Mouse (Mus musculus) midbrain, embryonic 14.5 days (tissue): ENCODE measurements at regions not wholly inside any gene's neighbourhood (a gene's known extent, or its start where the extent isn't known, plus 50 kb on each side); places are given as distances from the start of the nearest gene placed in this dataset.

Source experiments
- ATAC-seq: fragments of 200-750 bp; cut with Nextera tagmentation; 2 replicates; pipeline ENCODE4 v1.8.0; 2017; ENCODE audit warnings: moderate number of reproducible peaks, moderate library complexity; ENCODE audit not compliant: low FRiP score, low TSS enrichment
- DNase-seq: peaks from one replicate; pipeline ENCODE4 v3.0.0-alpha.2; 2015
- H3K27ac ChIP-seq: fragments of 300-500 bp; sonication (generic); replicated peaks from 2 replicates; pipeline ENCODE4 v1.5.1; 2014; ENCODE audit warnings: mild to moderate bottlenecking, low read depth, low read length, moderate library complexity
- H3K27me3 ChIP-seq: fragments of 300-500 bp; sonication (generic); 2 replicates; pipeline ENCODE4 v1.6.1; 2014; ENCODE audit warnings: low read length, control low read depth, mixed read lengths; ENCODE audit not compliant: control insufficient read depth, insufficient read depth
- H3K36me3 ChIP-seq: fragments of 300-500 bp; sonication (generic); 2 replicates; pipeline ENCODE4 v1.6.1; 2014; ENCODE audit warnings: low read length, control low read depth; ENCODE audit not compliant: control insufficient read depth, insufficient read depth
- H3K4me1 ChIP-seq: fragments of 300-500 bp; sonication (generic); 2 replicates; pipeline ENCODE4 v1.6.1; 2014; ENCODE audit warnings: mild to moderate bottlenecking, antibody characterized with exemption, low read length, control low read depth; ENCODE audit not compliant: control insufficient read depth, insufficient read depth
- H3K4me2 ChIP-seq: fragments of 300-500 bp; sonication (generic); 2 replicates; pipeline ENCODE4 v1.6.1; 2014; ENCODE audit warnings: mild to moderate bottlenecking, low read length, moderate library complexity
- H3K4me3 ChIP-seq: fragments of 300-500 bp; sonication (generic); replicated peaks from 2 replicates; pipeline ENCODE4 v1.5.1; 2014; ENCODE audit warnings: low read depth, low read length
- H3K9ac ChIP-seq: fragments of 300-500 bp; sonication (generic); replicated peaks from 2 replicates; pipeline ENCODE4 v1.6.1; 2014; ENCODE audit warnings: mild to moderate bottlenecking, low read length, moderate library complexity
- H3K9me3 ChIP-seq: fragments of 300-500 bp; sonication (generic); 2 replicates; pipeline ENCODE4 v1.6.1; 2016; ENCODE audit warnings: low read length, control low read depth, mixed read lengths; ENCODE audit not compliant: control insufficient read depth
- WGBS: fragments of 180-500 bp; shearing (Covaris S2); extraction: QIAGEN DNeasy Blood & Tissue Kit; methylation state at CpG from one replicate; pipeline ENCODE4 v1.1.7; 2014; 5-methylcytosine and 5-hydroxymethylcytosine counted together

GRCm38 (mm10) chr10:117543995-117544679 lies 85.2 kb upstream of the Cpm start:
- Histone ChIP-seq H3K4me2 (peak overlapping the region; percentile 13), H3K27me3 (no peaks in the 10 kb centered on the region), H3K27ac (no peak overlapping the region), H3K36me3 (no peaks in the 10 kb centered on the region), H3K9ac (no peak overlapping the region), H3K9me3 (no peaks in the 10 kb centered on the region), H3K4me1 (no peaks in the 10 kb centered on the region), H3K4me3 (no peak overlapping the region)
- WGBS: 82% methylated on average over 13 of the region's 13 CpGs
- ATAC-seq (no peak), DNase-seq (no peak)

DNA sequence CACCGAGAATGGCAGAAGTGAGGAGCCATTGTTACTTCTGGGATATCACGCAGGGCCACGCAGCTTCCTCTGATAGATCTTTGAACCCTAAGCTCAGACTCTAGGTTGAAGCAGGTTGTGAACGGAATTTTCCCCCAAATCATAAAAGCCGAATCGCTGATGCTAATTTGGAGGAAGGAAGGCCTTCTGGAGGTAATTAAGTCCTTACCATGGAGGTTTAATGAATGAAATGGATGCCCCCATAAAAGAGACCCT lies 85.7 kb upstream of the Cpm start:
- 93% methylated on average over 6 of the region's 6 CpGs for WGBS
- no peak overlapping the region for H3K4me3 ChIP-seq
- no peak overlapping the region for H3K27ac ChIP-seq
- H3K9me3 ChIP-seq: no peaks in the 10 kb centered on the region
- no peak overlapping the region for H3K9ac ChIP-seq
- H3K36me3 ChIP-seq: no peaks in the 10 kb centered on the region
- H3K27me3 ChIP-seq: no peaks in the 10 kb centered on the region
- no peak for DNase-seq
- H3K4me1 ChIP-seq: no peaks in the 10 kb centered on the region
- no peak for ATAC-seq
- no peak overlapping the region for H3K4me2 ChIP-seq

DNA sequence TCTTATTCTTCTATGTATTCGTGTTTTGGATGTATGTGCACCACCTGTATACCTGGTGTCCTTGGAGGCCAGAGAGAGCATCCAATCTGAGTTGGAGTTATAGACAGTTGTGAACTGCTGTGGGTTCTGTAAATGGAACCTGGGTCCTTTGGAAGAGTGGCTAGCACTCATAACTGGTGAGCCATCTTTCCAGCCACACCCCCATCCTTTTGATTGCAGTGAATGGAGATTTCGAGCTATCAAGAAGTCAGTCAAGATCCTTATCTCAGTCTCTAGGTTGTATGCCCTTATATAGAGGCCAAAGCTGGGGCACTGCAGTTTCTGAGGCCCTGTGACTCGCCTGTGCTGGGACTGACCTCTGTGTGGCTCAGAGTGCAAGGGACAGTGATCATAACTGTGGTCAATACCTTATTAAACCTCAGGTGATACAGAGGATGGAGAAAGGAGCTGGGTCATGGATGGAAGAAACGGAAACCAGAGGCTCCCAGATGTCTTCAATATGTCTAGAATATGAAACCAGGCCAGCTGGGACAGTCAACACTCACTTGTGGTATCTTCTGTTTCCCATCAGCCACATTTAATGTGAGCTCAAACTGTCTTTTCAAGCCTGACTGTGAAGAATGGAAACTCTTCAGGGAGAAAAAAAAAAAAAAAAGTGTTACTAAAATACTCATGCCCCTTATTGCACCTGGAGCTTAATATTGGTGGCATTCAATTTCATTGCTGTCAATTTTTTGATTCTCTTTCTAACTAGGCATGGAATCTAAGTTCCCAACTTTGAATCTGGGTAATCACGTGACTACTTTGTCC lies 86.2 kb upstream of the Cpm start:
- Histone ChIP-seq H3K4me2 (no peak overlapping the region), H3K27me3 (no peaks in the 10 kb centered on the region), H3K9me3 (no peaks in the 10 kb centered on the region), H3K27ac (no peak overlapping the region), H3K9ac (no peak overlapping the region), H3K4me1 (no peaks in the 10 kb centered on the region), H3K36me3 (no peaks in the 10 kb centered on the region), H3K4me3 (no peak overlapping the region)
- no peak for DNase-seq
- ATAC-seq: no peak
- 85% methylated on average over 5 of the region's 5 CpGs for WGBS

DNA sequence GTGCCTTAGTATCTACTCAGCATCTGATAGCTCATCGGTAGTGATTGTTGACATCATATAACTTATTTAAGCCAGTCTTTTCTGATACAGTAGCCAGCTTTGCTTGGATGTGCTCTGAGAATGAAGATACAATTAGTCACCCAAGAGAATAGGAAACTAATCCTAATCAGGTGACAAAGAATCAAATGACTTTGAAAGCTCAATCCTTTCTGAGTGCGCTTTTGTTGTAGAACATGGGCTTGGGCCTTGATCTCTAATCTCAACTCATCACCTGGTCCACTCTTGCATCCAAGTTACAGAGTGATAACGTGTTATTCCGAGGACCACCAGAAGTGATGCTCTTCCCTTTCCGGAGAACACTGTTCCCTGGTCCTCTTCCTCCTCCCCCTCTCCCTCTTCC lies 86.9 kb upstream of the Cpm start:
- WGBS: 84% methylated on average over 5 of the region's 5 CpGs
- H3K36me3 ChIP-seq: no peaks in the 10 kb centered on the region

GRCm38 (mm10) chr10:117541487-117541886 lies 87.8 kb upstream of the Cpm start:
- Histone ChIP-seq H3K4me2 (no peak overlapping the region), H3K27ac (no peak overlapping the region), H3K36me3 (no peaks in the 10 kb centered on the region), H3K9ac (no peak overlapping the region), H3K4me3 (no peak overlapping the region), H3K4me1 (no peaks in the 10 kb centered on the region), H3K9me3 (no peaks in the 10 kb centered on the region), H3K27me3 (no peaks in the 10 kb centered on the region)
- ATAC-seq (no peak), DNase-seq (no peak)
- WGBS: 84% methylated on average over 2 of the region's 2 CpGs

More for the DNA sequence above, 86.9 kb upstream of the Cpm start:
- Histone ChIP-seq H3K27me3 (no peaks in the 10 kb centered on the region), H3K27ac (no peak overlapping the region), H3K4me3 (no peak overlapping the region), H3K4me1 (no peaks in the 10 kb centered on the region), H3K9ac (no peak overlapping the region), H3K4me2 (no peak overlapping the region), H3K9me3 (no peaks in the 10 kb centered on the region)
- ATAC-seq: no peak
- no peak for DNase-seq

DNA sequence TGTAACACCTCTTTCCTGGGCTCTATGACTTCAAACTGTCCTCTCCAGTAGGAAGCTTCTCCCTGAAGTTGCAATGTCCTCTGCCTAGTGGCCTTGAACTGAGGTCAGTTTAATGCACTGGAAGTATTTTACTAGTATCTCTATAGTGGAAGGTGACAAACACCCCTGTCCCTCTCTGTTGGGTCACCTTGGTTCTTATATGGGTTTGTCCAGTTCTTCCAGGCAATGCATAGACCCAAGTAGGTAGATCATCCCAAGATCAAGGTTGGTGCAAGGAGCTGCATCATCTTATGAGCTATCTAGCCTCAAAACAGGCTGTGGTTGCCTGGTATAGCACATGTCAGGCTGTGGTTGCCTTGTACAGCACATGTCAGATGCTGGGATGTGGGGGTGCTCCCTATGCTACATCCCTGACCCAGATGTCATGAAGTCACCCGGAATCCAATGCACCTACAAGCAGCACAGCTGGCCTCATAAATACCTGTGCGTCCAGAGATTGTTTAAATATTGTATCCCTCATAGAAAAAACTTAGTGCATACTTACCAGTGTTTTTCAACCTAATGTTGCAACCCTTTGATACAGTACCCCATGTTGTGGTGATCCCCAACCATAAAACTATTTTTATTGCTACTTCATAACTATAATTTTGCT lies 88.4 kb upstream of the Cpm start:
- 90% methylated on average over 2 of the region's 2 CpGs for WGBS
- no peaks in the 10 kb centered on the region for H3K27me3 ChIP-seq

DNA sequence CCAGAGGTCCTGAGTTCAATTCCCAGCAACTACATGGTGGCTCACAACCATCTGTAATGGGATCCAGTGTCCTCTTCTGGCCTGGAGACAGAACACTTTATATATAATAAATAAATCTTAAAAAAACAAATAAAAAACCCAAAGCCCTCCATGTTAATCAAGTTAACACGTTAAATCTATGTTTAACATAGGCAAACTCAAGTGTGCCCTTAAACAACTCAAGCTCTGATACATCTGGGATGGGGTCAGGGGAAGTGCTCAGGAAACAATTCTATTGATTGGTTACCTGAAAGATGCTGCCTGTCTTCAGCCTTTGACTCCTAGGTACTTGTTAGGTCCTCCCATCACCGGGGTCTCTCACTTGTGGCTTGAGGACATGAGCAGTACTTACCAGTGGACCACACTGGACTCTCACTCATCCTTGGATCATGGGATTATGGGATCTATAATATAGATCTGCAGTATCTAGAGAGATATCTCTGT lies 89.1 kb upstream of the Cpm start:
- H3K4me2 ChIP-seq: no peak overlapping the region
- no peaks in the 10 kb centered on the region for H3K4me1 ChIP-seq
- no peak for DNase-seq
- no peaks in the 10 kb centered on the region for H3K36me3 ChIP-seq
- no peak overlapping the region for H3K9ac ChIP-seq
- no peaks in the 10 kb centered on the region for H3K9me3 ChIP-seq
- no peaks in the 10 kb centered on the region for H3K27me3 ChIP-seq
- no peak overlapping the region for H3K27ac ChIP-seq
- ATAC-seq: no peak
- no peak overlapping the region for H3K4me3 ChIP-seq
- WGBS: 90% methylated on average over 2 of the region's 2 CpGs

More for the DNA sequence above, 88.4 kb upstream of the Cpm start:
- H3K4me2 ChIP-seq: no peak overlapping the region
- H3K9me3 ChIP-seq: no peaks in the 10 kb centered on the region
- H3K27ac ChIP-seq: no peak overlapping the region
- no peak overlapping the region for H3K9ac ChIP-seq
- no peak overlapping the region for H3K4me3 ChIP-seq
- H3K36me3 ChIP-seq: no peaks in the 10 kb centered on the region
- ATAC-seq: no peak
- no peak for DNase-seq
- H3K4me1 ChIP-seq: no peaks in the 10 kb centered on the region

DNA sequence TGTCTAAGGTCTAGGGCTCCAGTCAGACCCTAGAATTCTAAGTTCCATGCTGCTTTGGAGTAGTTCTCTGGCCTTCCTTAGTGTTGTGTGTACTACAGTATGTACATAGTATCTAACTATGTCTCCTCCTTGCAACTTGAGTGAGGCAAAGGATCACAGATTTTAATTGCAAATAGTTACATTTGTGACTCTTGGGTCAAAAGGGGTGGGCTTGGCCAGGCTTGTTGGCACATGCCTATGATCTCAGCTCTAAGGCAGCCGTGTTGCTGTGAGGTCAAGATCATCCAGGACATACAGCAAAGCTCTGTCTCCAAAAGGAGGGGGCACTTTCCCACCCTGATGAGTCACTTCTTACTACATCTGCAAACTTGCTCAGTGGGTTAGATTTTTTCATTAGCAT lies 89.8 kb upstream of the Cpm start:
- Histone ChIP-seq H3K4me2 (no peak overlapping the region), H3K27ac (no peak overlapping the region), H3K4me1 (no peaks in the 10 kb centered on the region), H3K9me3 (no peaks in the 10 kb centered on the region), H3K27me3 (no peaks in the 10 kb centered on the region), H3K4me3 (no peak overlapping the region), H3K36me3 (no peaks in the 10 kb centered on the region), H3K9ac (no peak overlapping the region)
- no peak for ATAC-seq
- no peak for DNase-seq
- WGBS: 78% methylated on average over 1 of the region's 1 CpGs
